In genomic region chr7:137306127-137306526, GRCm38 (mm10) we compare ENCODE assay signal across 16 mouse cellular contexts. TPM values are rescaled to one million over a fixed set of nuclear protein-coding genes. Genes with fewer than 3 reads are reported as not detected.
DNase-seq lines count a peak whose midpoint lies in the region; ATAC-seq and TF ChIP-seq lines count a peak whose summit lies in the region.
"Had no signal": no experiment of that assay in that cellular context is flagged by ENCODE, and none has a peak within 500 bp of the region (broad histone marks: within the 10 kb centered on the region; RNA-seq: fewer than 3 reads in every experiment).

No protein-coding gene starts in this region.

- no peaks in the 10 kb centered on the region for H3K36me3 ChIP-seq in forebrain, embryonic 12.5 days (replicated peaks)
- no peaks in the 10 kb centered on the region for H3K36me3 ChIP-seq in forebrain, embryonic 11.5 days (ENCODE audit: control insufficient read depth, insufficient read depth, low read length)
- H3K36me3 ChIP-seq in embryonic facial prominence, embryonic 10.5 days (replicated peaks): peaks cover 20% of the 10 kb centered on the region
- no peaks in the 10 kb centered on the region for H3K36me3 ChIP-seq in hindbrain, embryonic 16.5 days (ENCODE audit: control insufficient read depth, insufficient read depth, low read length)
- H3K36me3 ChIP-seq in midbrain, postnatal 0 days (ENCODE audit: insufficient read depth, low read length): no peaks in the 10 kb centered on the region
- H3K36me3 ChIP-seq: kidney, embryonic 15.5 days; liver, embryonic 12.5 days; stomach, embryonic 15.5 days had no signal

- H3K27ac ChIP-seq in forebrain, embryonic 12.5 days: no peak overlapping the region
- H3K27ac ChIP-seq in forebrain, embryonic 11.5 days (ENCODE audit: low read depth, low read length): no peak overlapping the region
- no peak overlapping the region for H3K27ac ChIP-seq in embryonic facial prominence, embryonic 10.5 days (replicated peaks)
- peak overlapping the region; percentile 2; the same call in 1 of the 2 replicates for H3K27ac ChIP-seq in hindbrain, embryonic 16.5 days (ENCODE audit: low read depth, low read length)
- H3K27ac ChIP-seq in midbrain, postnatal 0 days (ENCODE audit: low read depth, low read length): 0 out of 2 replicates have a peak overlapping the region, but pooled peaks have one; percentile 3
- H3K27ac ChIP-seq: kidney, embryonic 15.5 days; liver, embryonic 12.5 days; stomach, embryonic 15.5 days had no signal

- H3K9me3 ChIP-seq in forebrain, embryonic 12.5 days: no peaks in the 10 kb centered on the region
- no peaks in the 10 kb centered on the region for H3K9me3 ChIP-seq in forebrain, embryonic 11.5 days (ENCODE audit: control insufficient read depth, low read length)
- no peaks in the 10 kb centered on the region for H3K9me3 ChIP-seq in embryonic facial prominence, embryonic 10.5 days
- H3K9me3 ChIP-seq in hindbrain, embryonic 16.5 days (ENCODE audit: control insufficient read depth, low read length): no peaks in the 10 kb centered on the region
- no peaks in the 10 kb centered on the region for H3K9me3 ChIP-seq in midbrain, postnatal 0 days (ENCODE audit: low read length)
- H3K9me3 ChIP-seq: kidney, embryonic 15.5 days; liver, embryonic 12.5 days; stomach, embryonic 15.5 days had no signal

- no peak for TF ChIP-seq CTCF in midbrain, postnatal 0 days (IDR thresholded peaks at IDR 0.05)

- H3K27me3 ChIP-seq in forebrain, embryonic 12.5 days: peaks cover 81% of the 10 kb centered on the region
- peaks cover 53% of the 10 kb centered on the region for H3K27me3 ChIP-seq in forebrain, embryonic 11.5 days (ENCODE audit: control insufficient read depth, insufficient read depth, low read length)
- peaks cover 75% of the 10 kb centered on the region for H3K27me3 ChIP-seq in embryonic facial prominence, embryonic 10.5 days (replicated peaks; ENCODE audit: low read depth, poor library complexity, severe bottlenecking)
- peaks cover 3% of the 10 kb centered on the region; the same call in 1 of the 2 replicates for H3K27me3 ChIP-seq in hindbrain, embryonic 16.5 days (replicated peaks; ENCODE audit: control insufficient read depth, insufficient read depth, low read length)
- H3K27me3 ChIP-seq in midbrain, postnatal 0 days (ENCODE audit: insufficient read depth, low read length): peaks cover 3% of the 10 kb centered on the region; the same call in 1 of the 2 replicates

- DNase-seq in forebrain, embryonic 11.5 days (ENCODE audit: low spot score): no peak
- DNase-seq in embryonic facial prominence, embryonic 10.5 days (ENCODE audit: low spot score): no peak
- no peak for DNase-seq in midbrain, postnatal 0 days (ENCODE audit: low spot score)
- no peak for DNase-seq in Muller cell, postnatal 12 days (ENCODE audit: inconsistent ontology term)
- no peak for DNase-seq in kidney, adult 11 months
- DNase-seq in layer of hippocampus, adult 9-10 months (ENCODE audit: low spot score): no peak
- DNase-seq: heart, postnatal 10 days; layer of hippocampus, adult 9-11 months; lung, postnatal 36 days had no signal

- H3K4me3 ChIP-seq in forebrain, embryonic 12.5 days (replicated peaks): no peak overlapping the region
- no peak overlapping the region for H3K4me3 ChIP-seq in forebrain, embryonic 11.5 days (ENCODE audit: low read depth, low read length)
- H3K4me3 ChIP-seq in embryonic facial prominence, embryonic 10.5 days: peak overlapping the region; percentile 44; the same call in 1 of the 2 replicates
- peak overlapping the region; percentile 34 for H3K4me3 ChIP-seq in hindbrain, embryonic 16.5 days (ENCODE audit: low read length)
- H3K4me3 ChIP-seq in midbrain, postnatal 0 days (ENCODE audit: low read depth, low read length): peak overlapping the region; percentile 25
- H3K4me3 ChIP-seq: kidney, embryonic 15.5 days; liver, embryonic 12.5 days; stomach, embryonic 15.5 days had no signal

- H3K9ac ChIP-seq in forebrain, embryonic 12.5 days: no peak overlapping the region
- H3K9ac ChIP-seq in forebrain, embryonic 11.5 days (ENCODE audit: low read length): no peak overlapping the region
- peak overlapping the region; percentile 15; the same call in 1 of the 2 replicates for H3K9ac ChIP-seq in hindbrain, embryonic 16.5 days (ENCODE audit: low read depth, low read length)
- H3K9ac ChIP-seq in midbrain, postnatal 0 days (replicated peaks; ENCODE audit: low read length, poor library complexity, severe bottlenecking): peak overlapping the region; percentile 36; the same call in 1 of the 2 replicates
- H3K9ac ChIP-seq: kidney, embryonic 15.5 days; liver, embryonic 12.5 days; stomach, embryonic 15.5 days had no signal

- H3K4me1 ChIP-seq in forebrain, embryonic 12.5 days: peaks cover 57% of the 10 kb centered on the region
- peaks cover 16% of the 10 kb centered on the region for H3K4me1 ChIP-seq in forebrain, embryonic 11.5 days (replicated peaks; ENCODE audit: control insufficient read depth, insufficient read depth, low read length)
- H3K4me1 ChIP-seq in embryonic facial prominence, embryonic 10.5 days: peaks cover 93% of the 10 kb centered on the region
- peaks cover 26% of the 10 kb centered on the region for H3K4me1 ChIP-seq in hindbrain, embryonic 16.5 days (ENCODE audit: control insufficient read depth, insufficient read depth, low read depth, low read length)
- H3K4me1 ChIP-seq in midbrain, postnatal 0 days (ENCODE audit: insufficient read depth, low read length): 0 out of 2 replicates have a peak, but pooled peaks cover 3% of the 10 kb centered on the region

- H3K4me2 ChIP-seq in forebrain, embryonic 12.5 days: peak overlapping the region; percentile 5; the same call in 1 of the 2 replicates
- H3K4me2 ChIP-seq in forebrain, embryonic 11.5 days (ENCODE audit: low read depth, low read length, severe bottlenecking): no peak overlapping the region
- H3K4me2 ChIP-seq in hindbrain, embryonic 16.5 days (ENCODE audit: low read length): peak overlapping the region; percentile 52
- H3K4me2 ChIP-seq in midbrain, postnatal 0 days (ENCODE audit: low read depth, low read length, poor library complexity, severe bottlenecking): peak overlapping the region; percentile 43
- H3K4me2 ChIP-seq: kidney, embryonic 15.5 days; liver, embryonic 12.5 days; stomach, embryonic 15.5 days had no signal

- 39% methylated on average over 9 of the region's 9 CpGs for WGBS in forebrain, embryonic 12.5 days
- WGBS in forebrain, embryonic 11.5 days: 43% methylated on average over 9 of the region's 9 CpGs
- 28% methylated on average over 9 of the region's 9 CpGs for WGBS in embryonic facial prominence, embryonic 10.5 days
- whole genome bisulfite sequencing in hindbrain, embryonic 16.5 days: 38% methylated on average over 9 of the region's 9 CpGs
- 53% methylated on average over 9 of the region's 9 CpGs for WGBS in midbrain, postnatal 0 days

- no peak for ATAC-seq in forebrain, embryonic 12.5 days (ENCODE audit: low FRiP score)
- no peak for ATAC-seq in forebrain, embryonic 11.5 days (replicated peaks; ENCODE audit: low FRiP score)
- ATAC-seq in hindbrain, embryonic 16.5 days: no peak
- no peak for ATAC-seq in midbrain, postnatal 0 days (ENCODE audit: low FRiP score)
- ATAC-seq: liver, embryonic 12.5 days had no signal

RNA-seq across cellular contexts. Expression of gene Ebf3, which starts 8.1 kb away (rescaled TPM):
- polyA plus RNA-seq in forebrain, embryonic 12.5 days (2016; fragmentation: Nextera tagmentation; extraction: Ambion mirVana): 3.4 and 6.4 TPM in 2 replicates
- polyA plus RNA-seq in forebrain, embryonic 11.5 days (2014; fragmentation: Nextera tagmentation; extraction: Ambion mirVana): 2.9 and 3.6 TPM in 2 replicates
- polyA plus RNA-seq in embryonic facial prominence, embryonic 10.5 days (2016; fragmentation: Nextera tagmentation; extraction: Ambion mirVana): 8.4 and 9.4 TPM in 2 replicates
- 10.3 and 10.7 TPM in 2 replicates for polyA plus RNA-seq in hindbrain, embryonic 16.5 days (2015; fragmentation: Nextera tagmentation; extraction: Ambion mirVana)
- 90.4 and 103 TPM in 2 replicates for total RNA-seq in midbrain, postnatal 0 days (2014; rRNA removed)
- polyA plus RNA-seq in midbrain, postnatal 0 days (2015; fragmentation: Nextera tagmentation; extraction: Ambion mirVana): 5.3 and 7.1 TPM in 2 replicates
- total RNA-seq: MEL; neutrophil, adult 5-6 weeks had no signal

Comparison
In these comparisons a context has a peak if more than half of its experiments do, and no peak if none do; other contexts are left out.
1. H3K27ac ChIP-seq: peak in hindbrain, embryonic 16.5 days (single experiment) and midbrain, postnatal 0 days (single experiment); none in forebrain, embryonic 12.5 days (single experiment), forebrain, embryonic 11.5 days (single experiment) and embryonic facial prominence, embryonic 10.5 days (single experiment).
2. H3K4me3 ChIP-seq: peak in embryonic facial prominence, embryonic 10.5 days (single experiment), hindbrain, embryonic 16.5 days (single experiment) and midbrain, postnatal 0 days (single experiment); none in forebrain, embryonic 12.5 days (single experiment) and forebrain, embryonic 11.5 days (single experiment).
3. H3K9ac ChIP-seq: peak in hindbrain, embryonic 16.5 days (single experiment) and midbrain, postnatal 0 days (single experiment); none in forebrain, embryonic 12.5 days (single experiment) and forebrain, embryonic 11.5 days (single experiment).